Mouse (Mus musculus) megakaryocyte, adult 5-6 weeks (primary cell): ENCODE data around the gene Btbd2. TPM values are rescaled to one million over a fixed set of nuclear protein-coding genes. Genes with fewer than 3 reads are reported as not detected.
A peak's percentile ranks its signal among the peaks of the same experiment; 100 is the strongest.
"Not testable (repeated sequence)": the region's sequence is repeated elsewhere in the genome, so short reads cannot be mapped to it uniquely, and the experiment has no call there.

Experiments used
- ATAC-seq: 2 replicates; pipeline ENCODE4 v1.8.0; 2016; ENCODE audit warnings: mild to moderate bottlenecking, inconsistent platforms; ENCODE audit not compliant: poor library complexity, severe bottlenecking
- total RNA-seq, 2 experiments: library from RNA; stranded (forward) in 1 of 2; stranded (reverse) in 1 of 2; fragments of 153-499, 151-499 nt in 1 of 2; fragments of 221-1000, 200-1000 nt in 1 of 2; gene quantifications; 2 replicates each; pipeline versions ENCODE4 v1.2.3 to v1.2.4; 2015 to 2017

Btbd2 gene
- total RNA-seq, 2 experiments from 2014 or later: 8.4 to 16.5 TPM

DNA sequence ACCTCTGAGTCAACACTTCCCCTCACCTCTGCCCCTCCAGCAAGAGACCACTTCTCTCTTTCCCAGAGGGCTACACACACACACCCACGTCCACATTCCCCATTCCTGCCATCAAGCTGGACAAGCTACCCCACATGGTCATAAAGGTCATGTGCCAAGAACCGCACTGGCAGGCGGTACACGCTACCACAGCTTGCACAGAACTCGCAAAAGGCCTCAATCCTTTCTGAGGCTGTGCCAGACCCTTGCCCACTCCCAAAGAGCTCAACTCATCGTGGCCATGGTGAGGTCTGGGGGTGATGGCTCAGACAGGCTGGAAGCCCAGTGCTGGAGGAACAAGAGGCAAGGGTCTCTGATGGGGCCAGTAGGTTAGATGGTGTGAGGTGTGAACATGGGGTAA, 2.0 kb downstream of the Btbd2 start:
- ATAC-seq: no peak

DNA sequence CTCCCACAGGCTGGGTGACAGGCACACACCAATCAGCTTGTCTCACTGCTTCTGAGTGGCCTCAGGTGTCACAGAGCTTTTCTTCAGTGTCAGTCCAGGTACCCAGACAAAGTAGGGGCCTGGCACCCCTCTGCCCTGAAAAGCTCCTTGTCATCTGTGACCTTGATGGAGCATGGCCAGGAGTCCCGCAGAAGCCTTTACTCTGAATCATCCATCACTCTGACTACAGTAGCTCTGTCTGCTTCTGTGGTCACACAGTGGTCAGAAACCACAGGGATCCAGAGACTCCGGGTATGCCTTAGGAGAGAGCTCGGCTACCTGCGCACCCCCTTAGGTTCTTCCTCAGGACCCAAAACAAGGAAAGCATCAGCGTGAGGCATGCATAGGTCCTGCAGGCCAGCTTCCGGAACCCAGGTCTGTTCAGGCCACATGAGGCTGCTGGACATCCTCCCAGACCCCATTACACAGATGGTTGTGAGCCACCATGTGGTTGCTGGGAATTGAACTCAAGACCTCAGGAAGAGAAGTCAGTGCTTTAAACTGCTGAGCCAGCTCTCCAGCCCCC, 3.6 kb downstream of the Btbd2 start:
- no peak for ATAC-seq

DNA sequence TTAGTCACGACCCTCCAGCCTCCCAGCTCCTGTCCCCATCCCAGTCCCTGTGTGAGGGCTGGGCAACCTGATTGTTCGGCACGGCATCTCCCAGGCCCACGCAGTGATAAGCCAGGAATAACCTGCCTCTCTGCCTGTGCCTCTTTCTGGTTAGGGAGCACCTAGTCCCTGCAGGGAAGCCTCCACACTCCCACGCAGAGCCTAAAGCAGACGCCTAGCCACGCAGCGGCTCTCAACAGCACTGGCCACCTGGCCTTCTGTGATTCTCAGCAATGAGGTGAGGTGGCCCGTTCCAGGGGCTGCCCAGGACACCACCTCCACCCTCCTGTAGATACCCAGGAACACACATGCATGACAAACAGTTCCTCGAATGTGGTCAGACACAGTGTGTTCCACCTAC, 6.5 kb downstream of the Btbd2 start:
- ATAC-seq: no peak

DNA sequence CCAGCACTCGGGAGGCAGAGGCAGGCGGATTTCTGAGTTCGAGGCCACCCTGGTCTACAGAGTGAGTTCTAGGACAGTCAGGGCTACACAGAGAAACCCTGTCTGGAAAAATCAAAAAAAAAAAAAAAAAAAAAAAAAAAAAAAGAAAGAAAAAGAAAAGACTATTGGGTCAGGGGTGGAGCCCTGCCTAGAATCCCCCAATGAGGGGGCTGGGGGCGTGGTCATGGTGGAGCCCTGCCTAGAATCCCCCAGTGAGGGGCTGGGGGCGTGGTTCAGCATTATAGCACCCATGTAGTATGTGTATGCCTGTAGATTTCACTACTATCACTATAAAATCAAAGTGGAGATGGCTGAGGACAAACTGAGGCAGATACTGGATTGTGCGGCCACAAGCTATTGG, 7.0 kb downstream of the Btbd2 start:
- ATAC-seq: not testable (repeated sequence)

DNA sequence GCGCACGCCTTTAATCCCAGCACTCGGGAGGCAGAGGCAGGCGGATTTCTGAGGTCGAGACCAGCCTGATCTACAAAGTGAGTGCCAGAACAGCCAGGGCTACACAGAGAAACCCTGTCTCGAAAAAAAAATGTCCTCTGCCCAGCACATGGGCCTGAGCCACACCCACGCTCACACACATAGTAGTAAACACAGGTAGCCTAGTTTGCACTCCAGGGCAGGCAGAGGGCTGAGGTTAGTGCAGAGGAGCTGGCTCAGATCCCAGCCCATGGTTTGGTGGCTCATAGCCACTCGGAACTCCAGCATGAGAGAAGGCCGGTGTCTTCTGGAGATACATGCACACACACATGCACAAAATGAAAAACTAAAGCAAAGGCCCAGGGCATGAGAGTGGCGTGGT, 9.9 kb downstream of the Btbd2 start:
- ATAC-seq: no peak

DNA sequence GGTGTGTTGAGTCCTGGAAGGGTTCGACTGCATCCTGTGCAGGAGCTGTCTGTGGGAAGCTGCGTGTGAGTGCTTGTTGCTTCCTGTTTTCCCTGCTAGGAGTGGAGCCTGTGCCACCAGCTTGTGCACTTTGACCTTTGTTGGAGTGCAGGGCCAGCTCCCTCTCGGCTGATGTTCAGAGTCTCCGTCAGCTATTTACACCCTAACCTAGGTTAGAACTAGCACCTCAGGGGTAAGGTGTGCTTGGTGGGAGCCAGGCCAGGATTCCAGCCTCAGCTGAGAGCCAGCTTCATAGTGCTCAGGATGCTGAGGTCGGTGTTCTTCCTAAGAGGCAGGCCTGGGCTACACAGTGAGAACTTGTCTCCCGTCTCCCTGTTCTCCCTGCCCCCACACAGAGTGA, 21.5 kb downstream of the Btbd2 start:
- ATAC-seq: no peak

DNA sequence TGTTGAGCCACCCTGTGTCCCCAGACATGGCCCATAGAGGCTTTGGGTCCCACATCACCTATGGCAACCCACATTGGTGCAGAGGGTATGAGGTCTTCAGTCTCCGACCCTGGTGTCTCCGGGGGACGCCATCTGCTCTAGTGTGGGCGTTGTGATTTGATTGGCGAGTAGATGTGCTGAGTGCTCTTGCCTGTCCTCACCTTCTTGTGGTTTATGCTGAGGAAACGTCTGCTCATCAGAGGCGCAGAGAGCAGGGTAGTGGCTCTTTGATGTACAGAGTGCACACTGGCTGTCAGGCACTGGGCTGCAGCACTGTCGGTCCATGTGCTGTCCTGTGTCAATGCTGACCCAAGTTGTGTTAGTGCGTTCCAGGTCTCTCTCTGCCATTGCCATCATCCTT, 27.9 kb downstream of the Btbd2 start:
- peak; percentile 50 for ATAC-seq

DNA sequence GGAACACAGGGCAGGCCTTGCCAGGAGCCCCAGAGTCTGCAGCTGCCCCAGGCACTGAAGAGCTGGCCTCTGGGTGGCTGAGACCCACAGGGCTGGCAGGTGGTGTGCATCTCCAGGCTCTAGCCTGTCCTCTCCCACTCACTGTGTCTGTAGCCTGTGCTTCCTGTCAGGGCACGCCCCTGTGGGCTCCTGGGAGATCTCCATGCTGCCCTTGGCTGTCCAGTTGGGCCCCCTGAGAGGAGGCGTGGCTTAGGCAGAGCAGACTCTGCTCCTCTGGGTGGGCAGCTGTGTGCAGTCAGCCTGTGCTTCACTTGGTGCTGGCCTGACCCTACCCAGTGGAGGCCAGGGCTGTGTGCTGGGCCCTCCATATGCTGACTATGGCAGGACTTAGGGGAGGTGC, 29.2 kb downstream of the Btbd2 start:
- ATAC-seq: no peak

DNA sequence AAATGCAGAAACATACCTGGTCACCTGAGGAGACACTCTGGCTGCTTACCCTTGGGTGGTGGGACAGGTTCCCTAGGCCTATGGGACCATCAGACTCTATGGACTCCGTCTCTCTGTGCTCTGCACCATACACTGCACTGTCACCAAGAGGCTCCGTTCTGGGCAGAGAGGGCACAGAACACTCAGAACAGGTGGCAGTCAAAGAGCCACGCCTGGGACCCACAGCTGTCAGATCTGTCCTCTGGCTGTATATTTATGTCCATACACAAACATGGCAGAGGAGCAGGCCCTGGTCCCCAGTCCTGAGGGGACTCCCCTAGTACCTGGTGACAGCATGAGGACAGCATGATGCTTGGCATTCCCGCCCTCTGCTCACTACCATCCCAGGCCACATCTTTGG, 31.1 kb downstream of the Btbd2 start:
- no peak for ATAC-seq

DNA sequence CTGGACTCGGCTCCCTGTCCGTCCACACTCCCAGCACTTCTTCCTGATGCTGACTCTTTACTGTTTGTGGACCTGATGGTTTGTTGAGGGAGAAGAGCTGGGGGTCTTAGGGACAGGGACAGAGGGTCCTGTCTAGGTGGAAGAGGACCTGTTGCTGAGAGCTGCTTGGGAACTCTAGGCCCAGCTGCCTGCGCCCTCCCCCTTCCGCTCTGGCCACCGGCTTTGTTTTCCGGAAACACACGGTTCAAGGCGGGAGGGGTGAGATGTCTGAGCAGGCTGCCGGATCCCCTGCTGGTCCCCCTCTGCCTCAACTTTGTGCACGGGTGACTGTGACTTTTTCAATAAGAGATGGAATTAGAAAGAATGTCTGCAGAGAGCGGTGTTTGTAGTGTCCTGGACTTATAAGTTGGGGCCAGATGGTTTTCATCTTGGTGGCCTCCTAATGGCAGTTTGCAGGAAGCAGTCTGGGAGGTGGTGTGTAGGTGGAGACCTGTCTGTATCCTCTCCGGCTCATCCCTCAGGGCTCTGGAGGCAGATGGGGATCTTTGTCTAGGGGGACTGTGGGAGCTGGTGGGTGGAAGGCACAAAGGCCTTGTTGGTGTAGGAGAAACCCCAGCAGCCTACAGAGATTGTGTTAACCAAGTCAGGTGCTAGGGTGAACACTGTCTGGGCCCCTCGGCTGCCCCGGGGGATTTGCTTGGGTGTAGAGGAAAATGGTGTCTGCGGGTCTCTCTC, 33.2 kb downstream of the Btbd2 start:
- 0 out of 2 replicates have a peak, but pooled peaks have one; percentile 16 for ATAC-seq

DNA sequence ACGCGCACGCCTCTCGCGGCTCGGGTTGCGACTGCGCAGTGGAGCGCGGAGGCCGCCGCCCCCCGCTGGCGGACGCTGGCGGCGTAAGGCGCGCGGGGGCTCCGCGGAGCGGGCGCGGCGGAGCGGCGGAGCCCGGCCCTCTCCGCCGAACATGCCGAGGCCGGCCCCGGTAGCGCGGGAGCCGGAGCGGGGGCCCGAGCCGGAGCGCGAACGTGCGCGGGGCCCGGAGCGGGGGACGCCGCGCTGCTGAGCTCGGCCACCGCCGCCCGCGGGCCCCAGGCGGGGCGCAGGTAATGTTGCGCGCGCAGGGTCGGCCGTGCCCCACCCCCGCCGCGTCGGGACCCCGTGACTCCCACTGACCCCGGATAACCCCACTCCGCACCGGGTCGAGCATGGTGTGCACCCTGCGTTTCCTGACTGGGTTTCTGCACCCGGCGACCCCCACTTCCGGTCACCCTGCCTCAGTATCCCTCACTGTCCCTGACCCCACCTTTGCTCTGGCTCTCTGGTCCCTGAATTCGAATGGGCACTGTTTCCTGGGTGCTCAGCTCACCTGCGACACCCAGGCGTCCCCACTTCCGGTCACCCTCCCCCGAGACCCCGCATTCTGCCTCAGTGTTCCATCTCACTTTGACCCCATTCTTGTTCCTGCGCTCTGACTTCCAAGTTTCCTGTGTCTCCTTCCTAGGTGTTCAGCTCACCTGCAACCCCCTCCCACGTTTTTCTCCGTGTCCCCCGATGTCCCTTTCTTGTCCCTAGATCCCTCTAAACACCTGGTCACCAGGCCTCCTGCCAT, 34.0 kb downstream of the Btbd2 start, which contains the start of gene Csnk1g2:
TSS of gene Csnk1g2 (plus strand) at position 178 of the 796 bp plus-strand sequence.
- ATAC-seq: no peak

DNA sequence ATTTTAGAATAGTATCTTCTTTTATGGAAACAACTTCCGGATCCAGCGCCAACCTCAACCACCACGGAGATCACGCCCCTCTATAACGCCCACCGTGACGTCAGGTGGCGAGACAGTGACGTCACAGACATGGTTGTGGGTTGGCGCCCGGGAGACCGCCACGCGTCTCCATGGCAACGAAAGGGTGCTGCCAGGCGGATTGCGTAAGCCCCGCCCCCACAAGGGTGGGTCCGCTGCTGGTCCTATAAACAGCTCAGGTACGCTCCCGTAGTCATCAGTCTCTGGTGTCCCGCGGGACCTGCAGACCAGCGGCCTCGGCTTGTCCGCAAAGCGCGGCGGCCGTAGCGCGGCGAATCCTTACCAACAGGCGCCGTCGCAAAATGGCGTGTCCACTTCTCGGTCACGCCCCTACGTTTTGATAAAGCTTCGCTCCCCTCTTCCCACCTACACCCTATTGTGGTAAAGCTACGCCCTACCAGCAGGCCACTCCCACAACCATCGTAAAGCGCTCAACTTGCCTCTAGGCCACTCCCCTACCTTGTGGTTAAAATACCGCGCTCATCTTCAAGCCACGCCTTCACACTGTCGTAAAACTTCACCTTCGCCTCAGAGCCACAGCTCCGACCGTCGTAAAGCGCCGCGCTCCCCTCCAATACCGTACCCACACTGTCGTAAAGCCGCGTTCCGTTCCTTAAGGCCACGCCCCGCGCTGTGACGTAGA, 34.8 kb downstream of the Btbd2 start:
- peak; percentile 84 for ATAC-seq

DNA sequence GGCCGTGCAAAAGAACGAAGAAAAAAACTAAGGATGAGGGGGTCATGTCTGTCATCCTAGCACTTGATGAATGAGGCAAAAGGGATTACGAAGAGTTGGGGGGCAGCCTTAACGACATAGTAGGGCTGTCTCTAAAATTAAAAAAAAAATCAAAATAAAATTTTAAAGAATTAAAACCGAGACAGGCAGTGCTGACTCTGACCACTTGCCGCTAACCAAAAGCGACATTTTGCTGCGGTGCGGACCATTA, 35.3 kb downstream of the Btbd2 start:
- ATAC-seq: no peak

DNA sequence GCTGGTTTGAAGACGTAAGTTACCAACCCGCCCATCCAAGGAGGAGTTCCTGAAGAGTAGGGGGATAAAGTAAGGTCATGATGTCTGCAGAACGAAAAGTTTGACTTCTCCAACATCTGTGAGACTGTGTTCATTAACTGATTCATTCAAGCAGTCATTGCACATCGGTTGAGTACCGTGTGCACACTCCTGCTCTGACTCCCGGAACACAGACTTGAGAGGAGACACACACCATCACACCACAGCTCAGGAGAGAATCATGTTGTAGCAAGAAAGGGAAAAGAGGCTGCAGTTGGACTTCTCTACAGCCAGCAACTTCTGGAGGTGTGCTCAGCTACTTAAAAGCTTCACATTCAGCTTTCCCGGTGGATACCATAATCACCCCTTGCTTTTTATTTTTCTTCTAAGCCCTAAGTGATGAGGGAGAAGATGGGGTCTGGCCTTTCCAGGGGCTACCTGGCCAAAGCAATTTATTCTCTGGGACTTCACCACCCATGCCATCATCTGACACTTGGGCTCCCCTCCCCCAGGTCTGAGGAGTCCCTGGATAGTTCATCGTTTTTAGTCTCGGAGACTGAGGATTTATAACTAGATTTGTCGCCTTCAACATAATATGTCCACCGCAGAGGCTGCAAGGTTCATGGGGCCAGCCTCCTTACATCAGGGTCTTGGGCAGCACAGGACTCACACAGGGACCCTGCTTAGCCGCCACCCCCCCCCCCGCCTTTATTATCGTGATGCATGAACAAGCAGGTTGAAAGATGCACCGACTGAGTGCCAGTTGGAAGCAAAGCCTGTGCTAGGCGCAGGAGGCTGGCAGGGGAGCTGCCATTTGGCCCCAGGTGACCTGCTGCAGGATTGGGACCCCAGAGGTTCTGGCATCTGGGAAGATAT, 35.8 kb downstream of the Btbd2 start:
- no peak for ATAC-seq

DNA sequence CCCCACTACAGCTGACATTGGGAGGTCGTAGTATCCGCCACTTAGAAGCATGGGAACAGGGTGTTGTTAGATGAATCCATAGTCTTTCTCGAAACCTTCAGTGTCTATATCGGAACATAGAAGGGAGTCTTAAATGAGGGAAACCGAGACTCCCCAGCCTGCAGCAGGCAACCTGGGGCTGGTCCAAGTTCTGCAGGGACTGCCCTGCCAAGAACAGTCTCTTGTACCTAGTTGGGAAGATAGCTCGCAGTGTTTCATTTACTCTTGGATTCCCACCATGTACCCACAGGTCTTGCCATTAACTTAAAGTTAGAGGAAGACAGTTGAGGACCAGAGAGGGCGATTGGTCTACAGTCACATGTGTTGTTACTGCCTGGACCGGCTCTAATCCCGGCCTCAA, 36.5 kb downstream of the Btbd2 start:
- ATAC-seq: no peak

DNA sequence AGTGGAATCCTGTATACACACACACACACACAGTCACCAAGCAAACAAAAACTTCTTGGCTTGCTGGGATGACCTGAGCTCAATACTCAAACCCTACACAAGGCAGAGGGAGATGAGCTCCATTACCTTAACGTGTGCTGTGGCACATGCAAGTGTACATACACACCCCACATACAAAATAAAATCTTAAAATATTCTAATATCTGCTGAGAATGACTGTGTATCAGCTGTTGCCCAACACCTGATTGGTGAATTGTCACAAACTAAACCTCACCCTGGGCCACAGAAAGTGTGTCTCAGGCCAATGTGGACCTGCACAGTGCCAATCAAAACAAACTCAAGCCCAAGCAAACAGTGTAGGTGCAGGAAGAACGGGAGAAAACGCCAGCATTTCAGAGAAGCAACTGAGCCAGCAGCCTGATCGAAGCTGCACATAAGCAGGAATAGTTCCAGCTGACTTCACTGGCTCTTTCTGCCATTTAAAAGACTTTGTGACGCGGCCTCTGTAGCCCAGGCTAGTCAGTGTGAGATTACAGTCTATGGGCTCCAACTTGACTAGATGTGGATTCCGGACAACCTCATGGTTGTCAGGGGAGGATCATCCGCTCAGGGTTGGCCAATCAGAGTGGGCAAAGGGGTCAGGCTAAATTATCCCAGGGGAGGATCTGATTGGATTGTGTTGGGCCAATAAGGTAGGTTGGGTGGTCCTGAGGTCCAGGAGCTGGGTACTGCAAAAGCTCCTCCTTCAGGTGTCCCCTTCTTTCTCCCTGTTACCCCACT, 37.2 kb downstream of the Btbd2 start:
- no peak for ATAC-seq

DNA sequence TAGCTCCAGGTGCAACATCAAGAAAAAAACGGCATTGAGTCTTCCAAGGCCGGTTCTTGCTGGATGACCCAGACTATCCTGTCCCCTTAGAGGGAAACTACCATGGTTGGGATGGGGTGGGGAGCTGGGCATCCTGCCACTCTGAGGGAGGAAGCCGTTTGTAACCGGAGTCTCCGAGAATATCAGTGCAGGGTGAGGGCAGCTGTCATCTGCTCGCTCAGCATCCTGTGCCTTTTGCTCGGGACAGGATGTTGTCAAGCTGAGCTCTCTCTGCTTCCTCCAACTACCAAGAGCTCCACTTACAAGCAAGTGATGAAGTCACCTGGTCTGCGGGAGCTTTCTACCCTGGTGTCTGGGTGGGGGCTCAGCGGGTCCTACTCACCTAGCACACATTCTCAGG, 38.7 kb downstream of the Btbd2 start:
- no peak for ATAC-seq

DNA sequence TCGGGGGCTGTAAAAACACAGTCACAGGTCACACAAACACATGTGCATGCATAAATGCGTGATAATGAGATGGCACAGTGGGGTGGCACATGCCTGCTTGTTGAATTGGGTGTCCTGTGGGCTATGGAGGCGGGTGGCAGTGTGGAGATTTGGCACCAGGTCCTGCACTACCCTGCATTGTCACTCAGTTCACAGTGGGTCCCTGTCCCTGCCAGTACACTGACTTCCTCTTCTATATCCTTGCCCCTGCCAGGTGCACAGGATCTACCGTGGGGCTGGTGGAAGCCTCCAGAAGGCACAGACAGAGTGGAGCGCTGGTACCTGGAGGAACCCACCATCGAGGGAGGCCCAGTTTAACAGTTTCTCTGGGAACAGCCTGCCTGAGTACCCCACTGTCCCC, 42.5 kb downstream of the Btbd2 start:
- ATAC-seq: no peak

DNA sequence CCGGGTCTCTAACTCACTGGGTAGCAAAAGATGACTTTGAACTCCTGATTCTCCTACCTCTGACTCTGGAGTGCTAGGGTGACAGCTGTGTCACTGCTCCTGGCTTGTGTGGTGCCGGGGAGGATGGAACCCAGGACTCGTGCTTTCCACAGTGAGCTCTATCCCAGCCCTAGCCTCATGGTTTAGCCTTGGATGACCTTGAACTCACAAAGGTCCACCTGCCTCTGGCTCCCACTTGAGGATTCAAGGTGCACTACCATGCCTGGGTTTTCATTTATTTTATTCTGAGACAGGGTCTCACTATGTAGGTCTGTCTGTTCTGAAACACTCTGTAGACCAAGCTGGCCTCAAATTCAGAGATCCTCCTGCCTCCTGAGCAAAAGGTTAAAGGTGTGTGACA, 43.0 kb downstream of the Btbd2 start:
- no peak for ATAC-seq

DNA sequence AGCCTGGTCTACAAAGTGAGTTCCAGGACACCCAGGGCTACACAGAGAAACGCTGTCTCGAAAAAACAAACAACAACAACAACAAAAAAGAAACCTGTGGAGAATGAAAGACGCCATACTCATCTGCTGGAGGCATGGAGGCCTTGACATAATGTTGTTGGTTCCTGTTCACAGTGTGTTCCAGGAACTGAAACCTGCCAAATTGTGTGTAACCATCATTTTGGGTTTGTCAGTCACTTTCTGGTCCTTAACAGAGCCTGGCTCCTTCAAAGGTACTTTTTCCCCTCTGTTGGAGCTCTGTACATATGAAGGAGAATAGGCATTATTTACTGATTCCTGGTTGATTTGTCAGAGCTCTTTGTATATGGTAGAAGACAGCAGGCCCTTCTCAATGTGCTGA, 45.0 kb downstream of the Btbd2 start:
- ATAC-seq: no peak
